Mouse (Mus musculus) liver, embryonic 14.5 days (tissue): Measurements from ENCODE around the gene Entpd1.

Experiments used
- CTCF ChIP-seq: IDR thresholded peaks from 2 replicates; pipeline ENCODE4 v1.5.1; 2016; ENCODE audit warnings: antibody characterized with exemption, low read depth, control low read depth
- EP300 ChIP-seq: IDR thresholded peaks from 2 replicates; pipeline ENCODE4 v1.6.1; 2016; ENCODE audit warnings: antibody characterized with exemption, low read depth

GRCm38 (mm10) chr19:40595831-40596230 is 16.3 kb upstream of the Entpd1 start:
- TF ChIP-seq CTCF (no peak), EP300 (no peak)
